Mouse (Mus musculus): ENCODE measurements around the gene Ccrl2. TPM values are rescaled to one million over a fixed set of nuclear protein-coding genes. Genes with fewer than 3 reads are reported as not detected.

The Ccrl2 gene
- polyA plus RNA-seq, 1 experiment from 2014 or later, result 1.0 TPM

DNA sequence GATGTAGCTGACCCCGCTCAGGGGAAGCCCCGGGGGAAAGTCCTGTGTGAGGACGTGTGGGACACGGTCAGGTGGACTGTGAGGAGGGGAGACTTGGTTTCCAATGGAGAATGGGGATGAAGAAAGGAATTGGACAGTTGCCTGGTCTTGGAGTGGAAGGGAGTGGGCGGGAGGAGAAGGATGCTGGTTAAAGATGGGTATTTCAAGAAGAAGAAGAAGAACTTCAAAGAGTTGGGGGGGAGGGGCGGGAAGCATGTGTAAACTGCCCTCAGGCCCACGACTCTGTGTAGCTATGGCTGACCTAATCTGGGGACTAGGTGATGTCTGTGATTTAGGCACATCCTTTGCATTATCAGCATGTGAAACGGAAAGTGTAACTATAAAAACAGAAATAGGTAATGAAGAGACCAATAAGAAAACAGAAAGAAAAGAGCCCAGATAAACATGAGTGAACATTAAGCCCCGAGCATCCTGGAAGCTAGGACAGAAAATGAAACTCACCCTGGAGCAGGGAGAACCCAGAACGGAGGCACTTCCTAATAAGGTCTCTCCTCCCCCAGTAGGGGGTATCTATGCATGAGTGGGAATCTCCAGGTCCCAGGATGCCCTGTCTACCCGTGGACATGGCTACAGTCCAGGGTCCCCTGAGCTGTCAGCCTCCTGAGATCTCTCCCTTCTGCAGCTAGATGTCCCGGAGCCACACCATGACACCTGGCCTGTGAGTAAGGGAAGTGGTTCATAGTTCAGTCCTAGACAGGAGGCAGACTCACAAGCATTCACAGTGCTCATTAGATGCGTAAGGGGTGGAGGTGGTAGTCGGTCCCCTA is 438 bp upstream of the Ccrl2 start:
- Histone ChIP-seq H3K4me2 (peak overlapping the region; percentile 46; the same call in 1 of the 2 replicates), H3K4me3 (no peak overlapping the region), H3K27ac (replicated peaks) (no peak overlapping the region), H3K27me3 (no peaks in the 10 kb centered on the region), H3K36me3 (no peaks in the 10 kb centered on the region), H3K4me1 (replicated peaks) (no peaks in the 10 kb centered on the region), H3K9ac (no peak overlapping the region), H3K9me3 (no peaks in the 10 kb centered on the region)
- WGBS, result 72% methylated on average over 14 of the region's 14 CpGs
- no peak for ATAC-seq (ENCODE audit: low read depth)

DNA sequence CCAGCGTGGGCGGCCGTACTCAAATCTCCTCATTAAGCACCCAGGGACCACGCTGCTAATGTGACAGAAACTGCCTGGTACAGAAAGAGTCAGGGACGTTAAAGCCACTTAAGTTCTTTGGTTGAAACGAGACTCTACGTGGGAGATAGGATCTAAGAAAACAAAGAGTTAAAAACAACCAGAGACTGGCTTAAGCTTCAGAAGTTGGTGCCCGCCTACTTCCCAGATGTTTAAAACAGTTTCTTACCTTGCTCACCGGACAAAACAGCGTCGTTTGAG is 861 bp downstream of the Ccrl2 start:
- H3K9me3 ChIP-seq, result no peaks in the 10 kb centered on the region
- H3K4me2 ChIP-seq, result peak overlapping the region; percentile 46
- H3K9ac ChIP-seq, result no peak overlapping the region
- 48% methylated on average over 11 of the region's 11 CpGs for WGBS
- peak overlapping the region; percentile 20 for H3K4me3 ChIP-seq
- H3K27me3 ChIP-seq, result no peaks in the 10 kb centered on the region
- no peaks in the 10 kb centered on the region for H3K36me3 ChIP-seq
- ATAC-seq (ENCODE audit: low read depth), result no peak
- no peaks in the 10 kb centered on the region for H3K4me1 ChIP-seq (replicated peaks)
- no peak overlapping the region for H3K27ac ChIP-seq (replicated peaks)

GRCm38 (mm10) chr9:111055800-111056518 is 1.4 kb downstream of the Ccrl2 start:
- Histone ChIP-seq H3K4me1 (replicated peaks) (no peaks in the 10 kb centered on the region), H3K4me3 (peak overlapping the region; percentile 20), H3K4me2 (peak overlapping the region; percentile 46), H3K27me3 (no peaks in the 10 kb centered on the region), H3K36me3 (no peaks in the 10 kb centered on the region), H3K27ac (replicated peaks) (no peak overlapping the region), H3K9ac (no peak overlapping the region), H3K9me3 (no peaks in the 10 kb centered on the region)
- no peak for ATAC-seq (ENCODE audit: low read depth)
- WGBS, result 80% methylated on average over 29 of the region's 29 CpGs

DNA sequence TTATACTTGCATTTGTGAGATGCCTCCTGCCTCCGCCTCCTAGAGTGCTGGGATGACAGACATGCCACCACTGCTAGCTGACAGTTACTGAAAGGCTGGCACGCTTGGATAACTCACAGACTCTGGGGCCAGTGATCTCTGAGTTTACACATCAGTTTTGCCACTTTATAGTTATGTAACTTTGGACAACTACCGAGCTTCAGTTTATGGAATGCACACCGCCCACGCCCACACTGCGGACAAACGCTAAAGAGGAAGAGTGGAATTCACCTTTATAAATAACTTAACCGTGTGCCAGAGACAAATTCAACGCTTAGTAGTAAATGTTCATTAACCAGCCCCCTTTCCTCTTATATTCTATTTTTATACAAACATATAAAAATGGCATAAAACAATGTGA is 2.4 kb downstream of the Ccrl2 start:
- no peak overlapping the region for H3K4me3 ChIP-seq
- WGBS, result 90% methylated on average over 9 of the region's 9 CpGs
- no peak overlapping the region for H3K9ac ChIP-seq
- H3K4me1 ChIP-seq (replicated peaks), result no peaks in the 10 kb centered on the region
- no peak for ATAC-seq (ENCODE audit: low read depth)
- no peaks in the 10 kb centered on the region for H3K36me3 ChIP-seq
- H3K9me3 ChIP-seq, result no peaks in the 10 kb centered on the region
- no peak overlapping the region for H3K27ac ChIP-seq (replicated peaks)
- H3K27me3 ChIP-seq, result no peaks in the 10 kb centered on the region
- no peak overlapping the region for H3K4me2 ChIP-seq

GRCm38 (mm10) chr9:111048452-111048851 is 8.9 kb downstream of the Ccrl2 start:
- Histone ChIP-seq H3K9me3 (no peaks in the 10 kb centered on the region), H3K4me2 (no peak overlapping the region), H3K36me3 (no peaks in the 10 kb centered on the region), H3K27me3 (no peaks in the 10 kb centered on the region), H3K4me1 (replicated peaks) (no peaks in the 10 kb centered on the region), H3K9ac (no peak overlapping the region), H3K27ac (replicated peaks) (no peak overlapping the region), H3K4me3 (no peak overlapping the region)
- no peak for ATAC-seq (ENCODE audit: low read depth)
- 83% methylated on average over 3 of the region's 3 CpGs for WGBS

DNA sequence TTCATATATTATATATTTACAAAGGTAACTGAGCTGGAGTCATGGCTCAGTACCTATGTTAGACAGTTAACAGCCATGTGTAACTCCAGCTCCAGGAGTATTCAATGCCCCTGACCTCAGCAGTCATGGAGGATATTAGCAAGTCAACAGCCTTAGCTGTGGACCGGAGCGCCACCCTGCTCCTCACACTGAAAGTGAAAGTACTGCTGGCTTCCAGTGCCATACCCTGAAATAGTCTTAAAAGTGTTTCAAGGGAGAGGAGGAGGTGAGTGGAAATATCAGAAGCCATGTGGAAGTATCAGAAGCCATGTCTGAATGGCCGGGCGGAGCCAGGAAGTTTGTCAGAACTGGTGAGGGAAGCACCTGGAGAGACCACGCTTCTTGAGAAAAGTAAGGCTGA is 10.1 kb downstream of the Ccrl2 start:
- H3K4me1 ChIP-seq (replicated peaks), result no peaks in the 10 kb centered on the region
- H3K27me3 ChIP-seq, result no peaks in the 10 kb centered on the region
- H3K4me3 ChIP-seq, result no peak overlapping the region
- no peak for ATAC-seq (ENCODE audit: low read depth)
- no peak overlapping the region for H3K27ac ChIP-seq (replicated peaks)
- no peaks in the 10 kb centered on the region for H3K36me3 ChIP-seq
- H3K9ac ChIP-seq, result no peak overlapping the region
- H3K9me3 ChIP-seq, result no peaks in the 10 kb centered on the region
- no peak overlapping the region for H3K4me2 ChIP-seq
- 95% methylated on average over 5 of the region's 5 CpGs for WGBS

DNA sequence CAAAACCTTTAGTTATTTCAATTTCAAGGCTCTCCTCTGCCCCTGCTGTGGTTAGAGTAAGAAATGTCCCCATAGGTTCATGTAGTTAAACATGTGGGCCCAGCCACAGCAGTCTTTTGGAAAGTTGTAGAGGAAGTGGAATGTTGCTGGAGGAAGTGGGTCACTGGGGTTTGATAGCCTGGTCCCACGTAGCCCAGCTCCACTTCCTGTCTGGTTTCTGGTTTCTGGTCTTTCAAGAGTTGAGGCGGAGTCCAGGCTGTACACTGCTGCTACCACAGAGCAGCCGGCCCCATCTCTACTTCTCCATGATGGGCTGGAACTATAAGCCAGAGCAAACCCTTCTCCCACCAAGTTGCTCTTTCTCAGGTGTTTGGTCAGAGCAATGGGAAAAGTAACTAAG is 11.1 kb downstream of the Ccrl2 start:
- ATAC-seq (ENCODE audit: low read depth), result no peak
- WGBS, result 86% methylated on average over 3 of the region's 3 CpGs

GRCm38 (mm10) chr9:111042266-111042665 is 15.1 kb downstream of the Ccrl2 start:
- no peaks in the 10 kb centered on the region for H3K36me3 ChIP-seq
- ATAC-seq (ENCODE audit: low read depth), result no peak
- H3K4me3 ChIP-seq, result no peak overlapping the region
- no peak overlapping the region for H3K27ac ChIP-seq (replicated peaks)
- whole genome bisulfite sequencing, result 90% methylated on average over 5 of the region's 5 CpGs
- H3K9ac ChIP-seq, result no peak overlapping the region
- no peak overlapping the region for H3K4me2 ChIP-seq
- H3K4me1 ChIP-seq (replicated peaks), result no peaks in the 10 kb centered on the region
- no peaks in the 10 kb centered on the region for H3K27me3 ChIP-seq
- no peaks in the 10 kb centered on the region for H3K9me3 ChIP-seq

More for the DNA sequence above, 11.1 kb downstream of the Ccrl2 start:
- Histone ChIP-seq H3K27ac (replicated peaks) (no peak overlapping the region), H3K9me3 (no peaks in the 10 kb centered on the region), H3K4me2 (no peak overlapping the region), H3K4me1 (replicated peaks) (no peaks in the 10 kb centered on the region), H3K9ac (no peak overlapping the region), H3K4me3 (no peak overlapping the region), H3K27me3 (no peaks in the 10 kb centered on the region), H3K36me3 (no peaks in the 10 kb centered on the region)

DNA sequence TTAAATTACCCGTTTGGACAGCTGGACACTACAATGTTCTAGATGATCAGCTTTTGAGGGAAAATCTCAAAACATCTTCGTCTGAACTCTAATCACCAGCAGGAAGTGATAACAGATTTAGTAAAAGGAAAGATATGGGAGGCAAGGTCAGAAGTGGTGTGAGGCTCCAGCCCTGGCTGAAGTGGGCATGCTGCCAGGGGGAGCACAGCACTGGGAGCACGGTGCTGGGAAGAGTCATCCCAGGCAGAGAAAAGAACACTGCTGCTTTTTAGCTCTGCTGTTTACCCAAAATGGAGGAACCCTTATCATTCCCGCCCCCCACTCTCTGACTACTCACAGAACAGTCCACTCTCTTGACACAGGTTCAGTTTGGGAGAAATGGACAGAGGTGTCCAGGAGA is 17.4 kb downstream of the Ccrl2 start:
- no peak overlapping the region for H3K4me2 ChIP-seq
- no peaks in the 10 kb centered on the region for H3K36me3 ChIP-seq
- H3K27me3 ChIP-seq, result no peaks in the 10 kb centered on the region
- H3K9ac ChIP-seq, result no peak overlapping the region
- H3K4me3 ChIP-seq, result no peak overlapping the region
- H3K4me1 ChIP-seq (replicated peaks), result no peaks in the 10 kb centered on the region
- ATAC-seq (ENCODE audit: low read depth), result no peak
- no peaks in the 10 kb centered on the region for H3K9me3 ChIP-seq
- no peak overlapping the region for H3K27ac ChIP-seq (replicated peaks)
- 83% methylated on average over 4 of the region's 4 CpGs for WGBS

- 88% methylated on average over 4 of the region's 4 CpGs for WGBS
- Histone ChIP-seq H3K4me2 (no peak overlapping the region), H3K36me3 (no peaks in the 10 kb centered on the region), H3K27ac (replicated peaks) (no peak overlapping the region), H3K9ac (no peak overlapping the region), H3K9me3 (no peaks in the 10 kb centered on the region), H3K4me1 (replicated peaks) (no peaks in the 10 kb centered on the region), H3K4me3 (no peak overlapping the region), H3K27me3 (no peaks in the 10 kb centered on the region)
- no peak for ATAC-seq (ENCODE audit: low read depth)
Observed at GRCm38 (mm10) chr9:111033717-111034116, 23.6 kb downstream of the Ccrl2 start.

- Histone ChIP-seq H3K4me3 (no peak overlapping the region), H3K27ac (replicated peaks) (no peak overlapping the region), H3K9ac (no peak overlapping the region), H3K4me2 (no peak overlapping the region), H3K27me3 (no peaks in the 10 kb centered on the region), H3K9me3 (no peaks in the 10 kb centered on the region), H3K4me1 (replicated peaks) (no peaks in the 10 kb centered on the region), H3K36me3 (no peaks in the 10 kb centered on the region)
- ATAC-seq (ENCODE audit: low read depth), result no peak
- 88% methylated on average over 10 of the region's 10 CpGs for WGBS
Observed at GRCm38 (mm10) chr9:111026791-111027190, 30.5 kb downstream of the Ccrl2 start.

DNA sequence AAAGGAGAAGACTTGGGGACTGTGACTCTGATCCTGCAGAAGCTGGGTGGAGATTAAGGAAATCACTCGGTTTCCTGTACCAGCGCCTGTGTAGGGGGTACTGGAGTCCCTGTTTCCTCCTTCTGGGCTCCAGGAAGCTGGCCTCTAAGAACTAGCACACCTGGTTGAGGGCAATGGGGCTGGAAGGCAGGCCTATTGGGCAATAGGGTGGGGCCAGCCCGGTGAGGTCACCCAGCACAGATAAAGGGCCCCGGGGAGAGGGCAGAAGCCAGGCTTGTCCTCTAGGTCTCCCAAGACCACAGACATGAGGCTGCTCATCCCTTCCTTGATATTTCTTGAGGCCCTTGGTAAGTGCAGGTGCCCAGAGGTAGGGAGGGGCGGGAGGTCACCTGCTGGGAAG is 38.3 kb downstream of the Ccrl2 start, which contains the start of gene Ltf:
Gene Ltf (plus strand): TSS at position 250 of the 400 bp plus-strand sequence.
- Histone ChIP-seq H3K4me3 (no peak within 1 kb of the TSS), H3K27ac (replicated peaks) (no peak within 1 kb of the TSS), H3K27me3 (no peaks in the 10 kb centered on the region), H3K4me1 (replicated peaks) (no peaks in the 10 kb centered on the region), H3K4me2 (no peak within 1 kb of the TSS), H3K9ac (no peak within 1 kb of the TSS), H3K36me3 (no peaks in the 10 kb centered on the region), H3K9me3 (no peaks in the 10 kb centered on the region)
- WGBS, result 84% methylated on average over 5 of the region's 5 CpGs
- ATAC-seq (ENCODE audit: low read depth), result no peak
